In the genomic region with DNA sequence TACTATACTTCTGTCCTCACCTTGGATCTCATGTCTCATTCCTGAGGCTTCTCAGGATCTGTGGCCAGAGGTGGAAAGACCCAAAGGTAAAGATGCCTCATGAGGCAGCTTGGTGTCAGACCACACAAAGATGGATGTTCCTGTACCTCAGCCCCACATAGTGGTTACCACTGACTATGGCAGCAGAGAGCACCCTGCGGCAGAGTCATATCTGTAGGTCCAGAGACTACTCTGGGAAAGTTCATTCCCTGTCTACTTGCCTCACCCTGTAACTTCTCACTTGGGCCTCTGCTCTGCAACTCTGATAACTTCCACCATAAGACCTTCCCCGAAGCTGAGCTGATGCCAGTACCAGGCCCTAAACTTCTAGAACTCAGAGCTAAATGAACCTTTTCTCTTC, we compare ENCODE assay signal across 21 mouse cellular contexts.
A peak's percentile ranks its signal among the peaks of the same experiment; 100 is the strongest.
DNase-seq lines count a peak whose midpoint lies in the region; ATAC-seq lines count a peak whose summit lies in the region.
"Had no signal": no experiment of that assay in that cellular context is flagged by ENCODE, and none has a peak within 500 bp of the region (broad histone marks: within the 10 kb centered on the region; RNA-seq: fewer than 3 reads in every experiment).

No protein-coding gene starts in this region.

- H3K4me3 ChIP-seq in liver, embryonic 12.5 days = no peak overlapping the region
- H3K4me3 ChIP-seq in liver, embryonic 16.5 days (ENCODE audit: low read depth, low read length) = no peak overlapping the region
- H3K4me3 ChIP-seq: embryonic facial prominence, embryonic 15.5 days; forebrain, embryonic 12.5 days; gastrocnemius, adult 2 months; heart, embryonic 13.5 days; hindbrain, embryonic 13.5 days had no signal

- no peaks in the 10 kb centered on the region for H3K9me3 ChIP-seq in liver, embryonic 12.5 days (replicated peaks)
- H3K9me3 ChIP-seq in liver, embryonic 16.5 days (replicated peaks; ENCODE audit: control insufficient read depth, low read length) = no peaks in the 10 kb centered on the region
- H3K9me3 ChIP-seq: embryonic facial prominence, embryonic 15.5 days; hindbrain, embryonic 13.5 days had no signal

- WGBS in liver, embryonic 12.5 days (ENCODE audit: insufficient replicate concordance) = 42% methylated on average over 2 of the region's 2 CpGs
- 47% methylated on average over 2 of the region's 2 CpGs for WGBS in liver, embryonic 16.5 days (ENCODE audit: insufficient replicate concordance)

- no peaks in the 10 kb centered on the region for H3K27me3 ChIP-seq in liver, embryonic 12.5 days (replicated peaks)
- no peaks in the 10 kb centered on the region for H3K27me3 ChIP-seq in liver, embryonic 16.5 days (ENCODE audit: control insufficient read depth, insufficient read depth, low read depth, low read length)
- H3K27me3 ChIP-seq: embryonic facial prominence, embryonic 15.5 days; forebrain, embryonic 12.5 days; heart, embryonic 13.5 days; hindbrain, embryonic 13.5 days had no signal

- no peak overlapping the region for H3K9ac ChIP-seq in liver, embryonic 12.5 days
- H3K9ac ChIP-seq in liver, embryonic 16.5 days (ENCODE audit: low read depth, low read length) = no peak overlapping the region
- H3K9ac ChIP-seq: embryonic facial prominence, embryonic 15.5 days; forebrain, embryonic 12.5 days; forebrain, postnatal 0 days; heart, embryonic 13.5 days; hindbrain, embryonic 13.5 days had no signal

- no peaks in the 10 kb centered on the region for H3K36me3 ChIP-seq in liver, embryonic 12.5 days
- no peaks in the 10 kb centered on the region for H3K36me3 ChIP-seq in liver, embryonic 16.5 days (ENCODE audit: control insufficient read depth, insufficient read depth)
- H3K36me3 ChIP-seq: embryonic facial prominence, embryonic 15.5 days; forebrain, embryonic 12.5 days; heart, embryonic 13.5 days; hindbrain, embryonic 13.5 days had no signal

- ATAC-seq in erythroblast, adult 5-6 weeks (replicated peaks; ENCODE audit: low FRiP score, poor library complexity, severe bottlenecking) = 0 out of 2 replicates have a peak, but pooled peaks have one; percentile 38
- peak; percentile 77 for ATAC-seq in liver, embryonic 12.5 days
- ATAC-seq in liver, embryonic 16.5 days (ENCODE audit: low read depth) = peak; percentile 43; the same call in 1 of the 2 replicates
- ATAC-seq in cerebellum, adult (ENCODE audit: insufficient number of reproducible peaks, low FRiP score, low TSS enrichment) = no peak
- ATAC-seq: forebrain, postnatal 0 days; hindbrain, postnatal 0 days had no signal

- peak overlapping the region; percentile 12; the same call in 1 of the 2 replicates for H3K27ac ChIP-seq in liver, embryonic 12.5 days
- no peak overlapping the region for H3K27ac ChIP-seq in liver, embryonic 16.5 days (ENCODE audit: low read length)
- H3K27ac ChIP-seq: embryonic facial prominence, embryonic 15.5 days; forebrain, embryonic 12.5 days; gastrocnemius, adult 2 months; heart, embryonic 13.5 days; hindbrain, embryonic 13.5 days; hindbrain, postnatal 0 days had no signal

- H3K4me2 ChIP-seq in liver, embryonic 12.5 days = no peak overlapping the region
- no peak overlapping the region for H3K4me2 ChIP-seq in liver, embryonic 16.5 days (ENCODE audit: low read depth, low read length)
- H3K4me2 ChIP-seq: embryonic facial prominence, embryonic 15.5 days; forebrain, embryonic 12.5 days; heart, embryonic 13.5 days; hindbrain, embryonic 13.5 days had no signal

- DNase-seq in cerebellum, postnatal 4 days (ENCODE audit: low spot score in 2 of 2) = no peak
- DNase-seq in layer of hippocampus, adult 9-10 months (ENCODE audit: low spot score) = no peak
- DNase-seq in ovary, adult 18-20 months (ENCODE audit: low spot score) = no peak
- DNase-seq: adrenal gland, postnatal 10 days; cerebellum, adult 2 months; cerebellum, postnatal 10 days; embryo, embryonic 11 days; forebrain, postnatal 0 days; gastrocnemius, adult 2 months; gastrocnemius, postnatal 25 days; heart, adult 11 months; heart, postnatal 4 days had no signal

- H3K4me1 ChIP-seq in liver, embryonic 12.5 days = peaks cover 62% of the 10 kb centered on the region
- H3K4me1 ChIP-seq in liver, embryonic 16.5 days (ENCODE audit: control insufficient read depth, low read depth, low read length) = peaks cover 22% of the 10 kb centered on the region
